Mouse (Mus musculus) frontal cortex, adult (tissue): ENCODE data around the gene Rnf135.
"Not testable (repeated sequence)": the region's sequence is repeated elsewhere in the genome, so short reads cannot be mapped to it uniquely, and the experiment has no call there.

Experiments used
- ATAC-seq: cut with Nextera tagmentation; 2 replicates; pipeline ENCODE4 v1.9.2; 2017; ENCODE audit warnings: mild to moderate bottlenecking, moderate library complexity, mixed read lengths; ENCODE audit not compliant: low TSS enrichment

The Rnf135 gene

DNA sequence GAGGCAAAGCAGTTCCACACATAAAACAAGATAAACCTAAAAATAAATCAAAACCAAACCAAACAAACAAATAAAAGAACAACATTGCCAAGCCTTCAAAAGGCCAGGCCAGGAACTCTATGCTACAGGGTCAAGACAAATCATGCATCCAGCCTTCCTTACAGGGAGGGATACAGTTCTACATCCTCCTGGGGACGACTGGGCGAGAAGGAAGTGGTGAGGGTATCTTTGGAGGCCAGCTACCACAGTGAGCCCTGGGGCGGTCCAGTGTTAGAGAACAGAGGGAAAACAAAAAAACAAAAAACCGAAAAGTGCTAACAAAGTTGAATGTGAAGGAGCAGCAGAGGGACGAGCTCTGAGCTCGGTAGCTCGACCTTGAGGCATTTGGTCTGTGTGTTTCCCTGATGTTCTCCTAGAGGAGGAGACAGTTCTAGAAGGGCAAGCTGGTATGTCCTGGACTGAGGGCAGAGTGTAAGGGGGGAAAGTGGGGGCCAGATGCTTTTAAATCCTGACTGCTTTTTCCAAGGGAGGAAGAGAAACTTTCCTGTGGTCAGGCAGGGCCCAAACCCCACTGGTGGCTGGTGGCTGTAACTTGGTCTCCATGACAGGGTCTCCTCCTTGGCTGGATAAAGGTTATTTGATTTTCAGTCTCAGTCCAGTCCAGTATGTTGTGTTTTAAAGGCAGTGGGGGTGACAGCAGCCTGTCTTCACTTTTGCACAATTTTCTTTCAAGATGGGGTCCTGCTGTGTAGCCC, 20.1 kb upstream of the Rnf135 start:
- no peak for ATAC-seq

DNA sequence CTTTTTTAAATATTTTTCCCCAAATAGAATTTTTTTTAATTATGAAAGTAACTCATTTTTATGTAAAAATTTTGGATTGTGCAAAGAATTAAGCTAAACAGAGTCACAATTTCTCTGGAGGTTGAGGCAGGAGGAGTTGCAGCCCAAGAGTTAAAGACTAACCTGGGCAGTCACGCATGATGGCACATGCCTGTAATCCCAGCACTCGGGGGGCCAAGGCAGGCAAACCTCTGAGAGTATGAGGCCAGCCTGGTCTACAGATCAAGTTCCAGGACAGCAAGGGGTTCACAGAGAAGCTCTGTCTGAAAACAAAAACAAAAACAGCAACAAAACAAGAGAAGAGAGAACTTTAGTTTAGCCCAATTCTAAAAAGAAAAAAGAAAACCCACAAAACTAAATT, 19.4 kb upstream of the Rnf135 start:
- ATAC-seq = no peak

DNA sequence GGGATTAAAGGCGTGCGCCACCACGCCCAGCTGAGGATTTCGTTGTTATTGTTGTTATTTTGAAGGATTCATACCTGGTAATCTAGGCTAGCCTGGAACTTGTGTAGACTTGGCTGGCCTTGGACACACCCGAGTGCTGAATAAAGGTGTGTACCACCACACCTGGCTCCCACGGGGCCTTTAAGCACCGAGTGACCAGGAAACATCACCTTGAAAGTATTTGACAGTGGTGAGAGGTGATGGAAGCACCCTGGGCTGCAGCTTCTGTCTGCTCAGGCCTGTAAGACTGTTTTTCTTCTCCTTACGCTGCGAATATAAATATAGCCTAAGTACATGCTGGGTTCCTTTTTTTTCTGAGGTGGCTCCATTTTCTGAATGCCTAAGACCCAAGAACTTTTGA, 15.5 kb upstream of the Rnf135 start:
- no peak for ATAC-seq

DNA sequence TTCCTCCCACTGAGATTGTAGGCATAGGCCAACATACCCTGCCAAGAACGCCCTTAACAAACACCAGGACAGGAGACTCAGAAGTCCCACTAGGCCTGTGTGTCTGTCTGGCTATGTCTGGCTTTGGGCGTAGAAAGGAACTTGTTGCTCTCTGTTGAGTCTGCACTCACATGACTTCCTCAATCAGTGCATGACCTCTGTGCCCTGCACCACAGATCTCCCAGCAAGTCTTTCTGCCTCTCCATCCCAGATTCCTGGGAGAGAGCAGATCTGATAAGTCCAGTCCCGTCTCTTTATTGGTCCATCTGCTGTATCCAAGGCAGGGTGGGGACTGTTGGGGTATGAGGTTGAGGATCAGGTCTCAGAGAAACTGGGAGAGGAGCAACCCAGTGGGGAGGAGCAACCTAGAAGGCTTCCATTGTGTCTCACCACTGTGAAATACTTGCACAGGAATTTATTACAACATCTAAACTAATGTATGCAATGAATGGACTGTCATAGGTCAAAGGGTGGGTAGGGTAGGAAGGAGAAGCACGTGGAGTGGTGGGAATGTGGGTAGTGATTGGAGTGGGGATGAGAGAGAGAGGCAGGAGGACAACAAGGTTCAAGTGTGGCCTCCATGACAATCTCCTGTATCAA, 14.9 kb upstream of the Rnf135 start:
- ATAC-seq = no peak

DNA sequence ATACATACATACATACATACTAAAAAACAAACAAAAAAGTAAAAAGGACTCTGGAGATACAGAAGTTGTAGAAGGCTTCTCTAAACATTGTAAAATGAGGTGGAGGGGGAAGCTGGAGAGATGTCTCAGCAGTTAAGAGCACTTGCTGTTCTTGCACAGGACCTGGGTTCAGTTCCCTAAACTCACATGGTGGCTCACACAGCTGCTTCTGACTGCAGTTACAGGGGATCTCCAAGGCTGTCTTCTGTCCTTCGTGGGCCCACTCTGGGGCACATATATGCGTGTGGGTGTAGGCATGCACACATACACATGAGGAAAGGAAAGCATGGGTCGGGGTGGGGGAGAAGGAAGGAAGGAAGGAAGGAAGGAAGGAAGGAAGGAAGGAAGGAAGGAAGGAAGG, 14.0 kb upstream of the Rnf135 start:
- ATAC-seq = no peak

DNA sequence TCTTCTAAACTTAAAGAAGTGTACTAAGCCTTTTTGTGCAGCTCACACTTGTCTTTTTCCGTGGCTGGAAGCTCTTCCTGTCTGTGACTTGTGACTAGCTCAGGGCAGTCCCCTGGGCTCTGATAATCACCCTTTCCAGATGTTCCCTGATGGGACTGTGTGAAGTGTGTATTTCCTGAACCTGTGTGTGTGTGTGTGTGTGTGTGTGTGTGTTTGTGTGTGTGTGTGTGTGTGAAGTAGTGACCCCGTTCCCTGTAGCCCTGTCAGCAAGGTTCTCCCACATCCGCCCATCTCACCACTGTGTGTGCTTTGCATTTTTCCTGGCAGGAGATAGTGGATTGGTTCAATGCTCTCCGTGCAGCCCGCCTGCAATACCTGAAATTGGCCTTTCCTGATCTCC, 13.3 kb upstream of the Rnf135 start:
- ATAC-seq = no peak

DNA sequence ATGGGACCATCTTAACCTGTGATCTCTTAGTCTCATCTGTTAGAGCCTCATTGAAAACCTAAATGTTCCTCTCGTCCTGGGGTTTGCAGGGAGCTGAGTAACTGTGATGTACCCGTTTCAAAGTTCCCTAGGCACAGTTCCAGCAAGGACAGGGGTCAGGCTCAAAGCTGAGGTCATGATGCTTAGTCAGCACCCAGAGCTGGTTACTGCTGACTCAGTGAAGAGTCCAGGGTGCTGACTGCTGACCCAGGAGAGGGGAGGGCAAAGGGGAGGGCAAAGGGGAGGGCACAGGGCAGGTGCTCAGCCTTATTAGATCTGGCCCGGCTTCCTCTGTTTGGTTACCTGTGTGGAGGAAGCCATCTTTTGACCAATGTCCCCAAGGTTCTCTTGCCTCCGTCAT, 11.8 kb upstream of the Rnf135 start:
- no peak for ATAC-seq

DNA sequence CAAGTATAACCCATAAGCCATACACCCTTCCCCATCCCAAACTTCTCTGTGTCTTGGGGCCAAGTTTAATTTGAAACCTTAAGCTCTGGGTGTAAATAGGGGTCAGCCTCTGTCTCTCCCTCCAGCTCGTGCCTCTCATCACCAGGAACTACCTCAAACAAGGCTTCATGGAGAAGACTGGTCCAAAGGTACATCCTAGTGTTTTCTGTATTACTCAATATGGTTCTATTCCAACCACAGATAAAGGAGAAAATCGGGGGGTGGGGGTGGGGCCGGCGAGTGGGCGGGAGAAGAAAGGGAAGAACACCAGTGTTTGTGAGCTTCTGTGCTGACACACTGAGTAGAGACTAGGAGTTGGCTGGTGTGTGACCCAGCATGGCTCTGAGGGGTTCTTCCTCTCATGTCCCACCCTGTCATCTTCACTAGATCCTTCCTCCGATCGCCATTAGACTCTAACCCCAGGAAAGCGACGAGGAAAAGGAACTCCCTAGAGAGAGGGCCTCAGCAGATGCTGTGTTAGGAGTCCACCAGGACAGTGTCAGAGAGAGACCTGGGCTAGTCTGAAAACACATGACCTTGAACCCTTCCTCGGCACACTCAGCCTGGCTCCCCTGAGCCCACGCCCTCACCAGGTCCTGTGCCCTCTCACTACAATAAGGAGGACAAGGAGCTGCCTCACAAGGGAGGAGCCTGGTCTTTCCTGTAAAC, 9.5 kb upstream of the Rnf135 start:
- no peak for ATAC-seq

DNA sequence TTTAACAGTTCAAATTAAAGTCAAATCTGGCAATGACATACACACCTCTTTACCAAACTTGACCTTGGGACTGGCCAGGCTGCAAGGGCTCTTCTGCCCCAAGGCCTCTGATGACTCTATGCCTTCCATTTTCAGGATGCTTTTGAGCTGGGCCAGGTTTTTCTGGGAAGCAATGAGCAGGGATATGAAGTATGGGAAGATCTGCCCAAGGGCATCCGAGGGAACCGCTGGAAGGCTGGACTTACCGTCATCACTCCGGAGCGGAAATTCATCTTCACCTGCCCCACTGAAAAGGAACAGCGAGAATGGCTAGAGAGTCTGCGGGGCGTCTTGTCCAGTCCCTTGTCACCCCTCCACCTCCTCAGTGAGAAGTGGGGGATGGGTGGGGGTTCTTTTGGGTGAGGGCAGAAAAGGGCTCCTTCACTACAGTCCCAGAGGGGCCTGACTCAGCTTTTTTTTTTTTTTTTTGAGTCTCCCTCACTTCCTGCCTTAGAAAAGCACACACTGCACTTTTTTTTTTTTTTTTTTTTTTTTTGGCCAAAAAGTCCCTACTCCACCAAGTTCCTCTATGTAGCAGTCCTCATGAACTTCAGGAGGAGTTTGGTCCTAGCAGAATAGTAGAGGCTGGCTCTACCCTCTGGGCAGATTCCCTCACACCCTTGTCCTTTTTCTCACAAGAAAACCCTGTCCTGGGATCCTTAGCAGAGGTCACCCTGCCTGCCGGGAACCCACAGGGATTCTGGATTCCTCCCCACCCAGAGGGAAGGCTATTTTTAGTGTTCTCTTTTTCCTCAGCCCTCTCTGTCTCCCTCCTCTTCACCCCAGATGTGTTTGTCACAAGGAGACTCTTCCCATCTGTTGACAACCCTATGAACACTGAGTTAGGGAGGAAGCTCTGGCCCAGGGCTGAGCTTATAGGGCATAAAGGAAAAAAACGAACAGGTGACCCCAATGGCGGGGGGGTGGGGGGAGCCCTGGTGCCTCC, 6.4 kb upstream of the Rnf135 start:
- no peak for ATAC-seq

DNA sequence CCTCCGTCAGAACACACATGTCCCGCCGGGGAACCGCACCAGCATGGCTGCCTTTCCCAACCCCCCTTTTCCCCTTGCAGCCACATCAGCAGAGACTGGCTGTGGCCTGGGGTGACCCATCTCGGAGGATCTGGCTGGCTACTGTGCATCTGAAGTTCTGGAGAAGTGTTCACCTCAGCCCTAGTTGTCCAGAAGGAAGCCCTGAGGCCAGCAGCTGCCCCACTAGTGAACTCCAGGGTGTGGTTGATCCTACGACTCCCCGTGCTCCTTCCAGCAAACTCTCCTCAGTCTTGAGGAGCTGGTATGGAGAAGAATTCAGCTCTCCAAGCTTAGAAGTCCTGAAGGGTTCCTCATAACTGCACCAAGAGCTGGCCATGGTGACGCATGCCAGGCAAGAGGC, 5.3 kb upstream of the Rnf135 start:
- no peak for ATAC-seq

DNA sequence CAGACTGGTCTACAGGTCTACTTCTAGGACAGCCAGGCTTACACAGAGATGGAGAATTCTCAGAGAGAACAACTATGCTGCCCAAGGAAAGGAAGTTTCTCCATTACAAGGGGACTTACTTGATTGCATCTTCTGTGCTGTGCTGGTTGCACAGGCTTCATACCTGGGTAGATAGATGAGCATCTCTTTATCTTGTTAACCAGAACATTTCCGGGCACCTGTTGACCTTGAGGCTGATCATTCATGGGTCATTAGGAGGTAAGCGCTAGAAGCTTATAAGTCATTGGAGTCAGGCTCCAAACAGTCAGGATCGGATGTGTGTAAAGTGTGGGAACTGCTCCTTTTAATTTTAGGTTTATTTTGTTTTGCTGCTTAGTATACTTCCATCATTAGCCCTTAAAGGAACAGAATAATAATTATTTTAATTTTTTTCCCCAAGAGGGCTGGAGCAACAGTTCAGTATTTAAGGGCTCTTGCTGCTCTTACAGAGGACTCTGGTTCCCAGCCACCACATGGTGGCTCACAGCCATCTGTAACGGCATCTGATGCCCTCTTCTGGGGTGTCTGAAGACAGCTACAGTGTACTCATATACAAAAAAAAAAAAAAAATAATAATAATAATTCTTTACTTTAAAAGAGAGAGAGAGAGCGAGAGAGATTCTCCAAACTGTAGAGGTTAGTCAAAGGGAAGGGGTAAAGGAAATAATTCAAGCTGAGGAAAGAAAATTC, 2.5 kb upstream of the Rnf135 start:
- no peak for ATAC-seq

DNA sequence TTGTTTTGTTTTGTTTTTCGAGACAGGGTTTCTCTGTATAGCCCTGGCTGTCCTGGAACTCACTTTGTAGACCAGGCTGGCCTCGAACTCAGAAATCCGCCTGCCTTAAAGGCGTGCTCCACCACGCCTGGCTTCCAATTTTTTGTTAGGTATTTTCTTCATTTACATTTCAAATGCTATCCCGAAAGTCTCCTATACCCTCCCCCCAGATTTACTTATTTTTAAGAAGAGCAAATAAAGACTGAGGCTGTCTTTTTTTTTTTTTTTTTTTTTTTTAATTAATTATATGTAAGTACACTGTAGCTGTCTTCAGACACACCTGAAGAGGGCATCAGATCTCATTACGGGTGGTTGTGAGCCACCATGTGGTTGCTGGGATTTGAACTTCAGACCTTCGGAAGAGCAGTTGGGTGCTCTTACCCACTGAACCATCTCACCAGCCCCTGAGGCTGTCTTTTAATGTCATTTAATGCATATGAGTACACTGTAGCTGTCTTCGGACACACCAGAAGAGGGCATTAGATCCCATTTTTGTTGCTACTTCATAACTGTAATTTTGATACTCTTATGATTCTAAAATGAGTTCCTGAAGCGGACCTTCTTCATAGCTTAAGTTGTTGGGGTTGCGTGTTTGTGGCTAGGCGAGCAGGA, 472 bp upstream of the Rnf135 start:
- ATAC-seq = 0 out of 2 replicates have a peak, but pooled peaks have one; percentile 57

DNA sequence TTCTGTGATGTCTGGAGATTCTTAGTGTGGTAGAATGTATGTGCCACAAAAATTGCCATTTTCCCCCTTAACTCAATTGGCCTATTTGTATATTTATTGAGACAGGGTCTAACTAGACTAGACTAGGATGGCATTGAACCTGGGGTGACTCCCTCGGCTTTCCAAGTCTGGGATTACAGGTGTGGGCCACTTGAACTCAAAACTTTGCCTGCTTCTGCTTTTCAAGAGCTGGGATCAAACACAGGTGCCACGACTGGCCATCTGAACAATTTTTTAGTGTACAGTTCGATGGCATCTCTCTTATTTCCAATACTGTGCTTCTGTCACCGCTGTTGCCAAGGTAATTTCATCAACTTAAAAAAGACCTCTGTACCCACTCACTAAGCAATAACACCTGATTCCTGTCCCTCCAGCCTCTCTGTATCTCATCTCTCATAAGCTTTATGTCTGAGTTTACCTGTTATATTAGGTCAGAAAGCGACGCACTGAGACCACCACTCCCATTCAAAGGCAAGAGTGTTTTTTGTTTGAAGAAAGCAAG, 950 bp downstream of the Rnf135 start:
- no peak for ATAC-seq

DNA sequence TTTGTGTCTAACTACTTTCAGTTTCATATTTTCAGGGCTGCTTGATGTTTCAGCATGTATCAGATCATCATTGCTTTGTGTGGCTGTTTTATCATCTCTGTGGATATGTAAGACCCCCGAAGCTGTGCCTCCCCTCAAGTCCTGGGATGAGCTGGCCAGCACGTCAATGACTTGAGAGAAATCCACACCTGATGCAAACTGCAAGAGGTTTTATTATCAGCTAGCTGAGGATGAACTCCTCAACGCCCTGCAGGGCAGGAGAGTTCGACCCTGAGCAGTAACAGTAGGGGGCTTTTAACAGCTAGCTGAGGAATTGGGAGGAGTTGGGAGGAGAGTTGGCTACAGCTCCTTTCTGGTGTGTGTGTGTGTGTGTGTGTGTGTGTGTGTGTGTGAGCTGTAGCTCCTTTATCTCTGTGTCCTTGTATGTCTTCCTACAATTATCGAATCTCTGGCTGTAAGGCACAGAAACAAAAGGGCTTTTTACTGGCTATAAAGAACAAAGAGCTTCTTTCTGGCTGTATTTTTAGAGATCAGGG, 1.9 kb downstream of the Rnf135 start:
- ATAC-seq = not testable (repeated sequence)

DNA sequence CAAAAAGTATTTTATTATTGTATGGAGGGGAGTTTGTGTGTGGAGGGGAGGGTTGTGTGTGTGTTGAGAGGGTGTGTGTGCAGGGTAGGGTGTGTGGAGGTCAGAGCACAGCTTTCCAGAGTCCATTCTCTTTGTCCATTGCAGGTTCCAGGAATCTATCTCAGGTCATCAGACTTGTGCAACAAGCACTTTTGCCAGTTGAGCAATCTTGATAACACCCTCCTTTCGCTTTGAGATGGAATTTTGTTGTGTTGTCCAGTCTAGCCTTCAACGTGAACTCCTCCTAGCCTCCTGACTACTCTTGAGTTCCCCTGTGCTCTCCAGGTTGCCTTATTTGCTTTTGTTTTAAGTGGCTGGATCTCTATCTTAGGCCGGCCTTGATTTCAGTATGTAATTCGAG, 6.6 kb downstream of the Rnf135 start:
- ATAC-seq = no peak

DNA sequence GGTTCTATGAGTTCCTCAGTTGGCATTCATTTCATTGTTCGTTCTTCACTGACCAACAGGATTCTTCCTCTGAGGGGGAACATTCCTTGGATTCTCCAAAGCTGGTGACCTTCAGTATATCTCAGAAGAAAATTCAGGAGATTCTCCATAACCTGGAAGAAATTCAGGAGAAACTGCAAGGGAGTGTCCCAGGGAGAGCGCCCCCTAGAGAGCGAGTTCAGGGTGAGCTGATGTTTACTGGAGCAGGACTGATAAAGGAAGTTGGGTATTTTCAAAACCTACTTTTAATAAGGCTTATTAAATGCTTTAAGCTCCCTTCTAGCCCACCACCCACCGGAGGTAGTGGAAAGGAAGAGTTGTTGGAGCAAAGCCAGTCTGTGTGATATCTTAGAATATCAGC, 10.2 kb downstream of the Rnf135 start:
- no peak for ATAC-seq

DNA sequence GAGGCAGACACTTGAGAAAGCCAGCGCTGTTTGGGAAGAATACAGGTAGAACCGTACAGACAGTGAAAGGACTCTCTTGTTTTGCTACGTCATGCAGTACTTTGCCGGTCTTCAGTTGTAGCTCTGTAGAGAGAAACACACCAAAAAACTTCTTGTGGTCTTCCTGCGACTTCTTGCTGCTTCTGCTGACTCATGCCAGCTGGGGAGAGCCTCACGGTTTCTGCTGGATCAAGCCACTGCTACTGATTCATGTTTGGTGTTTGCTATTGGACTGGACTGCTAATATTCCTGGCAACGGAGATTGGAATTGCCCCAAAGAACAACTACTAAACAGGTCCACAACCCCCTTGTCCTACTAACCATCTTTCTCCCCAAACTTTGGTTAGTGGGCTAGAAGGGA, 12.7 kb downstream of the Rnf135 start:
- ATAC-seq = no peak

DNA sequence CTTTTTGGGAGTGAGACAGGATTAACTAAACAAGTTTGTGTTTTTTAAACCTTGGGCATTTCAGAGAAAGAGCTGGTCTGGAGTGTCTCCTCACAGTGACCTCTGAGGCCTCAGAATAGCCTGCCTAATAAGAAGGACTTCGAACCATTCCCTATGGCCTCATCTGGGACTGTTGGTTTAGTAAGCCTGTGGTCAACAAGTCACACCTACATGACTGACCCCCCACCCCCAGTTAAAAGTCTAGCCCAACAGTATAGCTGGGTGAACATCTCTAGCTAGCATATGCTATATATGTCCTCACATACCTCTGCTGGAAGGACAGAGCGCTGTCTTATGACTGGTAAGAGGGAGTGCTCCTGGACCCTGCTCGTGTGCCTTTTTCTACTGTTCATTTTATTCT, 15.7 kb downstream of the Rnf135 start:
- no peak for ATAC-seq

DNA sequence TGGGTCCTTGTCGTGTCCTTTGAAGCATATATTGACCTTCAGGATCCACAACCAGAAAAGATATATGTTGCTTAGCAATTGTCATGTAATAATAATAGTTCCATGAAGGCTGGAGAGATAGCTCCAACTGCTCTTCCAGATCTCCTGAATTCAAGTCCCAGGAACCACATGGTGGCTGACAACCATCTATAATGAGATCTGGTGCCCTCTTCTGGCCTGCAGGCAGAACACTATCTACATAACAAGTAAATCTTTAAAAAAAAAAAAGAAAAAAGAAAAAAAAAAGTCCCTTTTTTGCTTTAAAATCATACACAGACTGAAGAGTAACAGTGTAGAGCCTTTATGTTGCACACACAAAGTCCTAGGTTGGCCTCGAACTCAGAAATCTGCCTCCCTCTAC, 16.1 kb downstream of the Rnf135 start:
- no peak for ATAC-seq

DNA sequence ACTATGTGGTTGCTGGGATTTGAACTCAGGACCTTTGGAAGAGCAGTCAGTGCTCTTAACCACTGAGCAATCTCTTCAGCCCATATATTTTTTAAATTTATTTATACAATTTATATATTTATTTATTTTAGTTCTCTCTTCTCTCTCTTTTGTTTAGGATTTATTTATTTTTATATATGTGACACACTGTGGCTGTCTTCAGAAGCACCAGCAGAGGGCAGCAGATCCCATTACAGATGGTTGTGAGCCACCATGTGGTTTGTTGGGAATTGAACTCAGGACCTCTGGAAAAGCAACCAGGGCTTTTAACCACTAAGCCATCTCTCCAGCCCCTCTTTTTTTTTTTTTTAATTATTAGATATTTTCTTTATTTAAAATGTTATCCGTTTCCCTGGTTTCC, 16.7 kb downstream of the Rnf135 start:
- ATAC-seq = no peak
